In the genomic region with DNA sequence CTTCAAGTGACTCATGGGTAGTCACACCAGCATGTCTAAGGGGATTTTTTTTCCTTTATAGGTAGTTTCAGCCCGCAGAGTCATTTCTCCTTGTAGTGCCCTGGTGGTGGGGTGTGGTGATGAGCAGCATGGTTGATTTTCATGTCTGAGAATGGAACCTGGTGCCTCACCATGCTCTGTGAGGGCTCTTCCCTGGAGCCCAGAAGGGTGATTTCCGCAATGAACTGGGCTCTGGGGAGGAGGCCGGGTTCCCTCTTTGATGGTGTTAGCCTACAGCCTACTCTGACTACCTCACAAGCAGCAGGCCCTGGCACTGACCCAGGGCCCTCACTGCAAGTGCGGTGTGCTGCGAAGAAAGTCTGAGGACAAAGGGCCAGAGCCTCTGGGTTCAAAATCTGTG, we compare ENCODE assay signal across 8 mouse cellular contexts. TPM values are rescaled to one million over a fixed set of nuclear protein-coding genes. Genes with fewer than 3 reads are reported as not detected.
A peak's percentile ranks its signal among the peaks of the same experiment; 100 is the strongest.
DNase-seq lines count a peak whose midpoint lies in the region; ATAC-seq and TF ChIP-seq lines count a peak whose summit lies in the region.

Gene Tap2, plus strand, starts transcription at position 84 of the 400 bp plus-strand sequence.

- H3K4me1 ChIP-seq in lung, embryonic 16.5 days (replicated peaks; ENCODE audit: control insufficient read depth, insufficient read depth, low read length): peaks cover 11% of the 10 kb centered on the region
- peaks cover 11% of the 10 kb centered on the region; the same call in 1 of the 2 replicates for H3K4me1 ChIP-seq in heart, embryonic 11.5 days (ENCODE audit: control insufficient read depth, insufficient read depth, low read length)
- peaks cover 10% of the 10 kb centered on the region for H3K4me1 ChIP-seq in limb, embryonic 13.5 days
- peaks cover 13% of the 10 kb centered on the region for H3K4me1 ChIP-seq in small intestine, adult 2 months (ENCODE audit: control insufficient read depth, insufficient read depth, insufficient read length, low read length)

- peak within 1 kb of the TSS; percentile 77 for H3K9ac ChIP-seq in lung, embryonic 16.5 days (ENCODE audit: low read length)
- peak within 1 kb of the TSS; percentile 63; the same call in 1 of the 2 replicates for H3K9ac ChIP-seq in heart, embryonic 11.5 days (ENCODE audit: low read depth, low read length)
- peak within 1 kb of the TSS; percentile 76 for H3K9ac ChIP-seq in limb, embryonic 13.5 days

- no peak for ATAC-seq in lung, embryonic 16.5 days (ENCODE audit: low read depth)
- ATAC-seq in heart, embryonic 11.5 days (replicated peaks; ENCODE audit: insufficient number of reproducible peaks, low FRiP score, low TSS enrichment): no peak
- no peak for ATAC-seq in limb, embryonic 13.5 days (ENCODE audit: low FRiP score, low read depth)

- H3K4me2 ChIP-seq in lung, embryonic 16.5 days (ENCODE audit: low read depth, low read length): peak within 1 kb of the TSS; percentile 97
- H3K4me2 ChIP-seq in heart, embryonic 11.5 days: peak within 1 kb of the TSS; percentile 97
- peak within 1 kb of the TSS; percentile 86 for H3K4me2 ChIP-seq in limb, embryonic 13.5 days (replicated peaks)

- no peak for TF ChIP-seq POLR2A in small intestine, adult 2 months (IDR thresholded peaks at IDR 0.05; ENCODE audit: low read depth, low read length)

- no peaks in the 10 kb centered on the region for H3K9me3 ChIP-seq in lung, embryonic 16.5 days (ENCODE audit: control insufficient read depth, low read length)
- no peaks in the 10 kb centered on the region for H3K9me3 ChIP-seq in heart, embryonic 11.5 days (replicated peaks; ENCODE audit: control insufficient read depth, low read length)
- H3K9me3 ChIP-seq in limb, embryonic 13.5 days: no peaks in the 10 kb centered on the region

- WGBS in lung, embryonic 16.5 days: 71% methylated on average over 5 of the region's 5 CpGs
- WGBS in heart, embryonic 11.5 days (ENCODE audit: insufficient replicate concordance): 58% methylated on average over 5 of the region's 5 CpGs
- WGBS in limb, embryonic 13.5 days: 65% methylated on average over 5 of the region's 5 CpGs
- 52% methylated on average over 5 of the region's 5 CpGs for WGBS in small intestine, adult 2 months

- peaks cover 6% of the 10 kb centered on the region for H3K27me3 ChIP-seq in lung, embryonic 16.5 days (ENCODE audit: control insufficient read depth, insufficient read depth, low read depth, low read length)
- H3K27me3 ChIP-seq in heart, embryonic 11.5 days (ENCODE audit: control insufficient read depth, insufficient read depth, low read length): peaks cover 58% of the 10 kb centered on the region
- H3K27me3 ChIP-seq in limb, embryonic 13.5 days: peaks cover 82% of the 10 kb centered on the region
- no peaks in the 10 kb centered on the region for H3K27me3 ChIP-seq in small intestine, adult 2 months (ENCODE audit: control insufficient read depth, insufficient read depth, low read length)

- no peak for DNase-seq in lung, adult 18-20 months
- DNase-seq in adrenal gland, postnatal 10 days: peak; percentile 35
- DNase-seq in gastrocnemius, postnatal 25 days: no peak
- DNase-seq in cerebellum, adult 9-11 months: no peak

- TF ChIP-seq CTCF in small intestine, adult 2 months (IDR thresholded peaks at IDR 0.05; ENCODE audit: extremely low read depth, insufficient read length, insufficient replicate concordance, low read depth, low read length): no peak

- no peaks in the 10 kb centered on the region for H3K36me3 ChIP-seq in lung, embryonic 16.5 days (ENCODE audit: control insufficient read depth, insufficient read depth, low read length)
- H3K36me3 ChIP-seq in heart, embryonic 11.5 days (ENCODE audit: control insufficient read depth, insufficient read depth, low read length): no peaks in the 10 kb centered on the region
- no peaks in the 10 kb centered on the region for H3K36me3 ChIP-seq in limb, embryonic 13.5 days
- peaks cover 18% of the 10 kb centered on the region for H3K36me3 ChIP-seq in small intestine, adult 2 months (ENCODE audit: control insufficient read depth, insufficient read depth, low read length)

- peak within 1 kb of the TSS; percentile 71 for H3K4me3 ChIP-seq in lung, embryonic 16.5 days (ENCODE audit: low read length)
- H3K4me3 ChIP-seq in heart, embryonic 11.5 days (ENCODE audit: low read depth, low read length): peak within 1 kb of the TSS; percentile 81
- peak within 1 kb of the TSS; percentile 69 for H3K4me3 ChIP-seq in limb, embryonic 13.5 days
- H3K4me3 ChIP-seq in small intestine, adult 2 months (ENCODE audit: low read depth, low read length): peak within 1 kb of the TSS; percentile 82

- peak within 1 kb of the TSS; percentile 30; the same call in 1 of the 2 replicates for H3K27ac ChIP-seq in lung, embryonic 16.5 days (ENCODE audit: low read length)
- H3K27ac ChIP-seq in heart, embryonic 11.5 days (ENCODE audit: low read depth, low read length): no peak within 1 kb of the TSS
- H3K27ac ChIP-seq in limb, embryonic 13.5 days: no peak within 1 kb of the TSS
- H3K27ac ChIP-seq in small intestine, adult 2 months (ENCODE audit: insufficient read depth, low read depth, low read length): peak within 1 kb of the TSS; percentile 75

RNA-seq across cellular contexts. Expression of gene Tap2, which starts in this region (rescaled TPM):
- 12.2 and 18.1 TPM in 2 replicates for polyA plus RNA-seq in lung, embryonic 16.5 days (2015; fragmentation: Nextera tagmentation; extraction: Ambion mirVana)
- total RNA-seq in adrenal gland, postnatal 10 days (2021): 10 to 100 TPM; 32.8 to 35.0 TPM
- polyA plus RNA-seq in heart, embryonic 11.5 days (2014; fragmentation: Nextera tagmentation; extraction: Ambion mirVana): 0.44 and 1.4 TPM in 2 replicates
- polyA plus RNA-seq in limb, embryonic 13.5 days (2015; fragmentation: Nextera tagmentation; extraction: Ambion mirVana): 2.0 and 3.1 TPM in 2 replicates
- polyA plus RNA-seq in small intestine, adult 2 months (2012; rRNA removed): 30.4 and 66.1 TPM in 2 replicates
- total RNA-seq in gastrocnemius, postnatal 25 days (2021): 1 to 10 TPM; 4.3 to 5.1 TPM

Comparison
In these comparisons a context has a peak if more than half of its experiments do, and no peak if none do; other contexts are left out.
1. RNA of gene Tap2 (total RNA-seq): 32.8 to 35.0 TPM in adrenal gland, postnatal 10 days; 4.3 to 5.1 TPM in gastrocnemius, postnatal 25 days; every median in the first group is over 4 times any median in the second.
2. H3K27ac ChIP-seq: peak in lung, embryonic 16.5 days (single experiment) and small intestine, adult 2 months (single experiment); none in heart, embryonic 11.5 days (single experiment) and limb, embryonic 13.5 days (single experiment).
3. Peak in every context shown above with its lines, with median percentiles within 50 percentile points of each other: H3K4me2 ChIP-seq, H3K4me3 ChIP-seq and H3K9ac ChIP-seq.